Mouse (Mus musculus) CD4-positive, CD25-positive, alpha-beta regulatory T cell, adult 4 months (primary cell): ENCODE data around the gene Lrp1. TPM values are rescaled to one million over a fixed set of nuclear protein-coding genes. Genes with fewer than 3 reads are reported as not detected.

Experiments
- ATAC-seq: one replicate; pipeline ENCODE4 v1.8.0; 2017
- polyA plus RNA-seq, 2 experiments: library from polyadenylated mRNA; unstranded; fragments of 100-300 nt; shearing (Covaris generic); gene quantifications; one replicate each; pipeline ENCODE4 v1.2.1; 2017

The Lrp1 gene
- polyA plus RNA-seq, 2 experiments from 2014 or later = 0.30 to 0.96 TPM

DNA sequence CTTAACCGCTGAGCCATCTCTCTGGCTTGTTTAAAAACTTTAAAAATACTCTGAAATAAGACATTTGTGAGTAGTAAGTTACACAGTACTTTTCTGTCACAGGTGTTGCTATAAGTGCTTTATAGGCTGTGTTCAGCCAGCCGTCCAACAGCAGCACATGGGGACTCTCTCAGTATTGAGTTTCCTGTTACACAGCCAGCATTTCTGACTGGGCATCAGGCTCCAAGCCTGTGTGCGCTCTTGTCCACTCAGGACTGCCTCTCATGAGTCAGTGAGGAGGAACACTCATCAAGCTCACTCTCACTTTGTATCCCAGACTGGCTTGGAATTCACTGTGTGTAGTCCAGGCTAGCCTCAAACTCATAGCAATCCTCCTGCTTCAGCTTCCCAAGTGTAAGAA is 124.8 kb downstream of the Lrp1 start:
- no peak for ATAC-seq

DNA sequence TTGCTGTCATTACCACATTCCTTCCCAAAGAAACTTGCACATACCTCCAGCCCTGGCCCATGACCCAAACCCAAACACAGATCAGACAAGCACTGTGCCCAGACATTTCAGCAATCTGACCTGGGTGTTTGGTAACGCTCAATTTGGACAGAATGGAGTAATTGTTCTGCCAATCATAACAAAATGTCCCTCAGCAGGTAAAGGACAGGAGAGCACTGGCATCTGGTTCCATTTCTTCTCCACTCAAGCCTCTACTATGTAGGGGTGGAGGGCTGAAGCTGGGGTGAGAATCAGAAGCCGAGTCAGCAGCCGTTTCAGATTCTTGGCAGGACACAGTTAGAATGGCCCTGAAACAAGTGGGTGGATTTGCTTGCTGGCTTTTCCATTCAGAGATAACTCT is 128.8 kb downstream of the Lrp1 start:
- ATAC-seq = no peak

GRCm38 (mm10) chr10:127491128-127491512 is 129.8 kb downstream of the Lrp1 start:
- ATAC-seq = no peak

GRCm38 (mm10) chr10:127490160-127491127 is 130.5 kb downstream of the Lrp1 start:
- ATAC-seq = no peak

GRCm38 (mm10) chr10:127488856-127489255 is 132.1 kb downstream of the Lrp1 start:
- no peak for ATAC-seq

Other genes with a start within 250 kb of the Lrp1 start
- gene R3hdm2, start 240.8 kb downstream of the Lrp1 start, polyA plus RNA-seq = 10 to 100 TPM; 12.8 to 17.3 TPM
- gene Stac3, start 119.5 kb downstream of the Lrp1 start, polyA plus RNA-seq = 1 to 10 TPM; 1.0 to 1.2 TPM
- not detected for gene Ndufa4l2, start 106.2 kb downstream of the Lrp1 start, polyA plus RNA-seq
- gene Shmt2, start 98.7 kb downstream of the Lrp1 start, polyA plus RNA-seq = 10 to 100 TPM; 55.4 to 78.3 TPM
- gene Nxph4, start 86.6 kb downstream of the Lrp1 start, polyA plus RNA-seq = not detected
- 100 to 1,000 TPM; 173 to 320 TPM for gene Stat6, start 21.8 kb upstream of the Lrp1 start, polyA plus RNA-seq
- 1 to 10 TPM; 2.5 to 4.0 TPM for gene Nemp1, start 45.8 kb upstream of the Lrp1 start, polyA plus RNA-seq
- gene Nab2, start 47.4 kb upstream of the Lrp1 start, polyA plus RNA-seq = 10 to 100 TPM in 1 of 2 experiments, 1 to 10 TPM in 1; 8.9 to 10.8 TPM
- not detected for gene Myo1a, start 84.0 kb upstream of the Lrp1 start, polyA plus RNA-seq
- gene Tac2, start 103.3 kb upstream of the Lrp1 start, polyA plus RNA-seq = not detected
- gene Zbtb39, start 118.4 kb upstream of the Lrp1 start, polyA plus RNA-seq = under 1 TPM; 0.57 to 0.81 TPM
- under 1 TPM in 1 of 2 experiments, not detected in 1; 0.29 TPM for gene Gpr182, start 130.6 kb upstream of the Lrp1 start, polyA plus RNA-seq
- gene Rdh1, start 138.6 kb upstream of the Lrp1 start, polyA plus RNA-seq = under 1 TPM in 1 of 2 experiments, not detected in 1; 0.27 TPM
- gene Rdh16f1, start 138.6 kb upstream of the Lrp1 start, polyA plus RNA-seq = under 1 TPM in 1 of 2 experiments, not detected in 1; 0.40 TPM
- gene Rdh9, start 155.2 kb upstream of the Lrp1 start, polyA plus RNA-seq = 1 to 10 TPM in 1 of 2 experiments, not detected in 1; 1.5 TPM
- gene Rdh16, start 180.0 kb upstream of the Lrp1 start, polyA plus RNA-seq = not detected
- gene Rdh19, start 228.8 kb upstream of the Lrp1 start, polyA plus RNA-seq = not detected
- gene Rdh16f2, start 245.3 kb upstream of the Lrp1 start, polyA plus RNA-seq = not detected